Mouse (Mus musculus) thymus, adult 2 months (tissue): ENCODE data around the gene Tnfsf15.

Source experiments
- CTCF ChIP-seq: fragments of 200-500 bp; IDR thresholded peaks from 2 replicates; pipeline ENCODE4 v1.5.1; 2012; ENCODE audit warnings: mild to moderate bottlenecking, control low read depth, low read length, moderate library complexity, borderline replicate concordance; ENCODE audit not compliant: control insufficient read depth, poor library complexity, insufficient read depth; ENCODE audit errors: extremely low read depth
- POLR2A ChIP-seq: fragments of 200-500 bp; IDR thresholded peaks from 2 replicates; pipeline ENCODE4 v1.6.1; 2012; ENCODE audit warnings: mild to moderate bottlenecking, low read length, control low read depth, moderate library complexity; ENCODE audit not compliant: control insufficient read depth, poor library complexity, insufficient read depth; ENCODE audit errors: extremely low read depth

DNA sequence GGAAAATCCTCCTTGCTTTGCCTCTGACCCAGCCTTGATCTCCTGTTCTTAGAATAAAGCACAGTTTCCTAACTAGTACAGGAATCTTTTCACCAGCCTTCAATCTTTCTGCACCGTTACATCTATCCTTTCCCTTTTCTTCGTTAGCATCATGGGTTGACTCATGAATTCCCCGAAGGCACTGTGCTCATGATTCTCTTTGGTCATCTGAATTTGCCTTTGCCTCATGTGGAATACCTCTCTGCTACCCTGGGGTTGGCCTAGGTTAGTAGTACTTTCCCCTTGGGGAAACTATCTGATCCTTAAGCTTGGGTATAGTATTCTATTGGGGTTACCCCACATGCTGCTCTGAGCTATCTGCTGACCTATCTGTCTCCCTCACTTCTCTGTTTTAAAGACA is 15.0 kb upstream of the Tnfsf15 start:
- TF ChIP-seq CTCF (no peak), POLR2A (no peak)
